Mouse (Mus musculus) monocyte, adult 5-6 weeks (primary cell): Measurements from ENCODE around the gene Prkrip1. TPM values are rescaled to one million over a fixed set of nuclear protein-coding genes. Genes with fewer than 3 reads are reported as not detected.
A peak's percentile ranks its signal among the peaks of the same experiment; 100 is the strongest.

ENCODE experiments used
- ATAC-seq: fragments of 153-309, 156-312 bp; replicated peaks from 2 replicates; pipeline ENCODE4 v1.8.0; 2017; ENCODE audit warnings: mild to moderate bottlenecking; ENCODE audit not compliant: low TSS enrichment, insufficient number of reproducible peaks, severe bottlenecking, poor library complexity, low FRiP score
- total RNA-seq: library from RNA; stranded (forward); fragments of 200-1000, 200-491, 200-594 nt; gene quantifications from 3 replicates; pipeline ENCODE4 v1.2.3, GENCODE M21; 2017

The Prkrip1 gene
- total RNA-seq, 1 experiment from 2014 or later = 11.6 TPM

DNA sequence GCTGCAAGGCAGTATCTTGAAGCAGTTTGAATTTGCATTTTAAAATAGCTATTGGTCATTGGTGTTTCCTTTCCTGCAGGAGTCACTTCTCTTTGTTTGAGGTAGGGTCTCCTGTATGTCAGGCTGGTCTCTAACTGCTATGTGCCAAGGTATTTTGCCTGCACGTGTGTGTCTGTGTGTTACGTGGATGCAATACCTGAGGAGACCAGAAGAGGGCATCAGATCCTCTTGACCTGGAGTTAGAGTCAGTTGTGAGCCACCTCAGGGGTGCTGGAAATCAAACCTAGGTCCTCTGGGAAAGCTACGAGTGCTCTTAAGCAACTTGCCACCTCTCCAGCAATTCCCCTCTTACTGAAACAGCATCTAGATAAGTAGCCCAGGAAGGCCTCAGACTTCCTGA, 16.4 kb upstream of the Prkrip1 start:
- ATAC-seq = no peak

DNA sequence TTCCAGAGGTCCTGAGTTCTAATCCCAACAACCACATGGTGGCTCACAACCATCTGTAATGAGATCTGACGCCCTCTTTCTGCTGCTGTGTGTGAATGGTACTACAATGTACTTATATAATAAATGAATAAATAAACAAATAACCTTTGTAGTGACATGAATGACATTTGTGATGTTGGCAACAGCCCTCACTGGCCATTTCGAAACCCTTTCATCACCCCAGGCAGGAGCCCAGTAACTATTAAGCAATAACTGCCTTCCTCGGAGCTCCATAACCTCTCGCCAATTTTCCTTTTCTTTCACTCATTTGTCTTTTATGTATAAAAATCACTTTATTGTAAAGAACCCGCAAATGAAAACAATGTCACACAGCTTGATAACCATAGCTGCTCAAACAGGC, 15.0 kb upstream of the Prkrip1 start:
- ATAC-seq = no peak

DNA sequence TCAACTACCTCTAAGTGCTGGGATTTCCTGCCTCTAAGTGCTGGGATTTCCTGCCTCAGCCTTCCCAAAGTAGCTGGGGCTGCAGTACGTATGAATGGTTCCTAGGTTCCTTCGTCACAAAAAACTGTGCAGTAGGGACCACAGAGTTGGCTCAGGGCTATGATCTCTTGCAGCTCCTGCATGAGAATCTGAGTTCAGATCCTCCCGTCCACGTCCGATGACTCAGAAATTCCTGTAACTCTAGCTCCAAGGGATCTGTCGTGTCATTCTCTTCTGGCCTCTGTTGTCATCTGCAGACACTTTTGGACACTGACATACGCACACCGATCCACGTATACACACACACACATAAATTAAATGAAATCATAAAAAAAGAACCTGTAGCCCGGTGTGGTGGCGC, 14.0 kb upstream of the Prkrip1 start:
- no peak for ATAC-seq

DNA sequence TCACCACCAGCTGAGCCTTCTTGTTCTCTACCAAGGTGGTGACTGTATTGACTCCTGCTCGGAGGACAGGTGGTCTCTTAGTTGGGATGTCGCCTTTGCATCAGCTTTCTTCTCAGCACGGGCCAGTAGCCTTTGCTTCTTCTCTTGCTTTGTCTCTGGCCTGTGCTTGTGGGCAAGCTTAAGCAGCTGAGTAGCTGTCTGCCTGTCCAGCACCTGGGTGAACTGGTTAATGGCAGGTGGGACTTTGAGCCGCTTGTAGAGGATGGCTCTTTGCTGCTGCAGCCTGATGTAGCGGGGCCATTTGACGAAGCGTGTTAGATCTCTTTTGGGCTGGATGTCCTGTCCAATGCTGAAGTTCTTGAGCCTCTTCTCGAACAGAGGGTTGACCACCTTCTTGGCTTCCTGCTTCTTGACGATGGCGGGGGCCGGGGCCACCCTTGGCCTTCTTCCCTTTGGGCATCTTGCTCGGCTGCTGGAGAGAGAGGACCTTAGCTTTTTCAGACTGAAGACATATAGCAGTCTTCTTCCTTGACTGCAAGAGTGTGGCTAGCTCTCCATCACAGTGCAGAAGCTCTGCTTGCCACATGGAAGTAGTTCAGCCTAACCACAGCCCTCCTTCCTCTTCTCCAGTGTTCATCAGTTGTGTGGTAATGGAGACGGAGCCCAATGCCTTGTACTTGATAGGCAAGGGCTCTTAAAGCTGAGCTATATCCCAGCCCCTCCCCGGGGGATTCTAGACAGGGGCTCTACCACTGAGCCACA, 12.8 kb upstream of the Prkrip1 start:
- ATAC-seq = peak; percentile 82

DNA sequence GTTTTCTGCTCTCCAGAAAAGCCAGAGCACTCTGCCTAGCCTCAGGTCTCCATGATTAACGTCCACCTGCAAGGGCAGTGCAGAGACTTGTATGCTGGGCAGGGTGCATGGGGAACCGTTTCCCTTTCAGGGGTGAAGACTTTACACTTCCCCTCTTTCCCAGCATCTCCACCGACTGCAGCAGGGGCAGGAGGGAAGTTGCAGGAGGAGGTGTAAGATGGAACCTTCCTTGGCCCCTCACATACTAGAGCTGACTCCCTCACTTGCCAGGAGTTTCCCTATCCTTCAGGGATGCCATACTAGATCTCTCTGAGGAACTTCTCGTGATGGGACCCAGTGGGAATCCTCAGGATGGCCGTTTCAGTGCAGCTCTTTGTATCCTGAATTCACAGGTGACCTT, 11.8 kb upstream of the Prkrip1 start:
- ATAC-seq = 0 out of 2 replicates have a peak, but pooled peaks have one; percentile 45

DNA sequence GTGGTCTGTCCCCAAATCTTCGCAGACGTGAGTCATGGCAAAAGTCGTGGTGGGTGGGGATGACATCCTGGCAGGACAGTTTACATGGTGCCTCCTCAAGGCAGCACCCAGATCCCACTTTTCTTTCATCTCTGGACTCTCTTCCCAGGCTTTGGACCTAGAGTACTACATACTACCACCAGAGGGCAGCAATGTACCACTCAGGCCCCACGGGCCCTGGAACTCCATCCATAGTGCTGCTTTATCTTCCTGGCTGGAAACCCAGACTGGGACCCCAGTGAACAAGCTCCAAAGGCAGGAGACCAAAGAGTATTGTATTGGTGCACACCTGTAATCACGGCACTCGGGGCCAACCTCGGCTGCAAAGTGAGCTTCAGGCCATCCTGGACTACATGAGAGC, 3.1 kb upstream of the Prkrip1 start:
- ATAC-seq = peak; percentile 46

DNA sequence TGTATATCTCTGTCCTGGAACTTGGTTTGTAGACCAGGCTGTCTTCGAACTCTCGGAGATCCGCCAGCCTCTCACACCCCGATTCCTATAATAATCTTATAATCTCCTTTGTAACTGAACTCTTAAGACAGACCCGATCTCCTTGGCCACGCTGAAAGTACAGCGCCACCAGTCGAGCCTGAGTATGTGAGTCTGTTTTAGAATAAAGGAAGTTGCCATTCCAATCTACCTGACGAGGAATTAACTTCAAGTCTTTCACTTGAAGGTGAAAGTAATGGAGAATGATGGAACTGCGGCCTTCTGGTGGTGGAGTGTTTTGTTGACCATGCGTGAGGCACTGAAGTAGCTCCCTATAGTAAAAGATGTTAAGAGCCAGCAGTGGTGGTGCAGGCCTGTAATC, 763 bp upstream of the Prkrip1 start:
- no peak for ATAC-seq

DNA sequence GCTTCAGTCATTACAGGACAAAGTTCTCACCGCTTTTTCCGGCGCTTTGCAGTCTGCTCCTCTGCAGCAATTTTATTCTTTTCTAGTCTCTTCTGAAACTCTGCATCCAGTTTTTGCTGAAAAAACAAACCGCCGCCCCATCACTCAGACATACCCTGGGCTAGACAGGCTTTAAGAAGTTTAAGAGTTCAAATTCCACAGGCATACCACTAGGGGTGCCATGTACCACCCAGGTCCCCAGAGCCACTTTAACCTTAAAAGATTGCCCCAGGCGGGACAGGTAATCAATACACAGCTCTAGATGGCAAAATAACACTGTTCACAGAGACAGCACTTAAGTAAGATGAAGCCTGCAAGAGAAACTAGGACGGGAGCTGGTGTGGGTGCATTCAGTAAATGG, 6.9 kb downstream of the Prkrip1 start:
- ATAC-seq = no peak

DNA sequence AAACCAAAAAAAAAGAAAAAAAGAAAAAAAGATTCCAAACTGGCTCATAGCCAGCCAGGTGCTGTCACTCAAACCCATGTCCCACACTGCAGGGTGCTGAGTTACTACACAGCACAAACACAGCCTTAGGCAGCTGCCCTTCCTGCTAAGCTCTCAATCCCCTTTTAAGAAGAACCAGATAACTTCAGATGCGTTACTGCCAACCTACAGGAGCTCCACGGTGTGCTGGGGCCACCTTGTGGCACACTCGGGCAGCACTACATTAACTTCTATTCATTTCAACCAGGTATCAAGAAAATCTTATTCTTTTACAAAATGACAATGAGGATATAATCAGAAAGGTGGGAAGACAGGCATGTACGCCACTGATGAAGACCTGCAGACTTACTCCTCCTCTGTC, 12.0 kb downstream of the Prkrip1 start:
- peak; percentile 89 for ATAC-seq

DNA sequence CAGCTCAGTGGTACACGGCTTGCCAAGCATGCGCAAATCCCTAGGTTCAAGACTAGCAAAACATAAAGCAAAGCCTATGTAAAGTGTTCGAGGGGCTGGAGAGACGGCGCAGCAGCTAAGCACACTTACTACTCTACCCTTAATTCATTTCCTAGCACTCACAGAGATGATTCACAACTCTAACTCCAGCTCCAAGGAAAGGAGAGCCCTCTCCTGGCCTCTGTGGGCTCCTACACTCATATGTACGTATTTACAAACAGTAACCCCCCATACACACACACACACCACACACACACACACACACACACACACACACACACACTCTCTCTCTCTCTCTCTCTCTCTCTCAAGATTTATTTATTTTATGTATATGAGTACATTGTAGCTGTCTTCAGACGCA, 15.0 kb downstream of the Prkrip1 start:
- ATAC-seq = no peak

DNA sequence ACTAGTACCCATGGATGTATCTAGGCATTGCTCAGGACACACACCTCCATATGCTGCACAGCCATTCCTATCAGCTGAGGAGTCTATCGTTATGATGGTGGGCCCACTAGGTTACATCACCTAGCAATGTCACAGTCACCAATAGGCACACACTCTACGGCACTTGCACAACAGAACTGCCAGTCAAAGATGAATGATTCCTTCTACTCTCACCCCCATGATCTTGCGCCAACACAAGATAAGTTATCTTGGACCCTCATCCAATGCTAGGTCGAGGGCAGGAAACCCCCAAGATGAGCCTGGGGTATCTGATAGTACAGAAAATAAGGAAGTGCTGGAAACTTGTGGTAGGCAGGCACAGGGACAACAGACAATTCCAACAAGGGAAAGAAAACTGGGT, 15.9 kb downstream of the Prkrip1 start:
- ATAC-seq = no peak

DNA sequence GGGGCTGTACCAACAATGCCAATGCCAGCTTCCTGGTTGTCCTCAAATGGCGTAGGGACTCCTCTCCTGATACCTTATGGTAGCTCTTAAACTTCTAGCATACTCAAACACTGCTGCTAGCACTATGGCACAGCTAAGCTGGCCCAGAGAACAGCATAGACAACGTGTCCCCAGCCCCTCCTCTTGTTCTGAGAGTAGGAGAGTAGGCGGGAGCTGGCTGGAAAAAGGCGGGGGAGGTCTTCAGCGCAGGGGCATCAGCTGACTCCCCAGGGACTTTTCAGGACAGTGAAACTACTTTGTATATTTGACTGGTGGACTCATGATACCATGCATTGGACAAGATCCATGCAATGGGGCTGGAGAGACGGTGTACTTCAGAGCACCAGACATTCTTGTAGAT, 16.7 kb downstream of the Prkrip1 start:
- ATAC-seq = no peak

DNA sequence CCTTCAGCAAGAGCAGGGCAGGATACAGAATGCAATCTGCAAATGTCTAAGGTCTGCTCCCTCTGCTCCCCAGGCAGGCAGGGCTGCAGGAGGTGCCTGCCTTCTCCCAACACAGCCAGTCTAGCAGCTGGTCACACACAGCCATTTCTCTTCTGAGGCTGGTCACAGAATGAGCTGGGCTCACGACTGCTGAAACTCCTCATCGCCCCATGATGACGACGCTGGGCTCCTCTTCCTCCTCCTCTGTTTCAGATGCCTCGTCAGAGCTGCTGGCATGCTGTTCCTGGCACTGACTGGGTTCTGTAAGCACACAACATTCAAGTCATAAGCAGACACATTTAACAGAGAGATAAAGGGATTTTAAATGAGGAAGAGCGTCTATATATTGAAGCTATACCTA, 17.6 kb downstream of the Prkrip1 start:
- no peak for ATAC-seq

DNA sequence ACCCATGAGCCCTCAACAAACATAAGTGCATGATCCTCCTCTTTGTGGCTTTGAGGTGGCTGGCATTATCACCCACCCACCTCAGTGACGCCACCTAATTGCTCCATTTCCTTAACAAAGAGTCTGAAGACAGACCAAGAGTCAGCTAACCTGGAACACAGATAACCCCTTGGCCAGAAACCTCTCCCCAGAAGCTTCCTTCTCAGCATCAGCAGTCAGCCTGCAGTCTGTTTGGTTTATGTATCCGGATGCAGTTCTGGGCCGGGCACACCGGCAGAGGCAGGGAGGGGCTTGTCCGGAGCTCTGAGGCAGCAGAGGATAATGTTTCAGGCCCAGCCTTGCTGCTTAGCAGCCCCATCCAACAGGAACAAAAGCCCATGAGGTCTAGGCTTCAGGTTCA, 19.2 kb downstream of the Prkrip1 start:
- peak; percentile 32; the same call in 1 of the 2 replicates for ATAC-seq

DNA sequence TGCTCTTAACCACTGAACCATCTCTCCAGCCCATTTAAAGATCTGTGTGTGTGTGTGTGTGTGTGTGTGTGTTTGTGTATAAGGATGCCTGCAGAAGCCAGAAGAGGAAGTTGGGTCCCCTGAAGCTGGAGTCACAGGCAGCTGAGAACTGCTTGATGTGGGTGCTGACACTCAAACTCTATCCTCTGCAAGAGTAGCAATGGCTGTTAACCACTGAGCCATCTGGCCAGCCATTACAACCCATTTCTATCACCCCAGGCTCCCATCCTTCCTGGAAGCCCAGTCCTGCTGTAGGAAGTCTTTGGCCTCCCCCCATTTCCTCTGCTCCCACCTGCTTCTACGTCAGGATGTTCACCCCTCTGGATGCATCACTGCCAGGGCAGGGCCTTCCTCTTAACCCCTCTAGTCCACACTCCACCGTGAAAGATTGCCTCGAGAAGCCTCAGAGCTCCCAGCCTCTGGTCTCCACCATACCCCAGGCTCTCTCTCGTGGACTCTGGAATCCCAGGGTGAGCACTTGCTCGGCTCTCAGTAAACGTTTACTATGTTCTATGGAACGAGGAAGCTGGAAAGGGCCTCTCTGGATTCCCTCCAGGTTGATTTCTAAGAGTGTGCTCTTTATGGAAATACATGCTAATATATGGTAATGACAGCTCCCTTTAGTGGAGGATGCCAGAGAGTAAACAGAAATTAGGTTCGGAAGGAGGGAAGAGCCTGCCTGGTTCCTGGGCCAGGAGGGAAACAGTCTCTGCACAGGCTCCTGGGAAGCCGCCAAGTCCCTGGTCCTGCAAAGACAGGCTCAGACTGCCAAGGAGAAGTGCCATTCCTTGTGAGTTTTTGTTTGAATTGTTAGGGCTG, 24.9 kb downstream of the Prkrip1 start:
- no peak for ATAC-seq

DNA sequence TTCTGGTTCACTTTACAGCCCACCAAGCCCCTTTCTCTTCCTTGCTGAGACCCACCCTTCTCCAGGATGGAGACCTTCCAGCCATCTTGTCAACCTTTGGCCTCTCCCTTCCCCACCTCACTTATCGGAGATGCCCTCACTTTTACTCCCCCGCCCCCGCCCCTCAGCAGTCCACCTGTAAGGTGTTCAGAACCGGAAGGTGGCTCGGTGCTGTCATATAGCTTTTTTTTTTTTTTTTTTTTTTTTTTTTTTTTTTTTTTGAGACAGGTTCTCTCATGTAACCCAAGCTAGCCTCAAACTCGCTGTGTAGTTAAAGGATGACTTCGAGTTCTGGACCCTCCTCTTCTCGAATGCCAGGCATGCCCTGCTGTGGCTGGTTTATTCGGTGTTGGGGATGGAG, 25.8 kb downstream of the Prkrip1 start:
- no peak for ATAC-seq

DNA sequence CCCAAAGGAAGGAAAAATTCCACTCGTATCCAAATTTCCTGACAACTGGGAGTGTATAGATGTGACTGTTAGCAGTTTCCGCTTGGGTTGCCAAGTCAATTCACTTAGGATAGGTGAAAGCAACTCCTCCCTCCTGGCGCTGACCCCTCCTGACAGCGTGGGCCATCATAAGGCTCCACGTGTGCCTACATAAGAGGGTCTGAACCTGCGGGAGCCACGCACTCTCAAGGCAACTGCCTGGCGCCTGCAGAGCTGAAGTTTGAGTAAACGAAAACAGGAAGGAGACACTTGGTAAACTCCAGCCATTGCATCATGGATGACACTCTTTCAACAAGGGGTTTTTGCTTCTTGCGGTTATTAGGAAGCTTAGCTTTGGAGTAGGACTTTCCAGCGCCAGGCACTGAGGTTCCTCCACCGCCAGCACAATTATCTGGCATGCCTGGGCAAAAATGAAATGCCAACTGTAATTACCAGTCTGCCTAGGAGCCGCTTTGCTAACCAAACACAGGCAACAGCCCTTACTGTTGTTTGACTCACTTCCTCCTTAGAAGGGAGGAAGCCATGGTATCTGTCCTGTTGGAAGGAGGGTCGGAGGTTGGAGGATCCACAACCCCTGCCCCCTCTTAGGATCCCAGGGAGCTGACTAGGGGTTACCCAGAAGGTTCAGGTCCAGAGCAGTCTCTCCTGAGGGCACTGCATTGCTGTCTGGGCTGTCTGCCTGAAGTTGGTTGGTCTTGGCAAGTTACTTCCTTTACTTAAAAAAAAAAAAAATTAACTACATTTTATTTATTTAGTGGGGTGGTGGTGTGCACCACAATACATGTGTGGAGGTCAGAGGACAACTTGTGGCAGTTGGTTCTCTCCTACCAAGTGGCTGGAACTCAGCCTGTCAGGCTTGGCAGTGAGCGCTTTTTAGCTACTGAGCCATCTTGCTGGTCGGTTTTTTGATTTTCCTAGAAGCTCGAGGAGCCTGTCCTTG, 27.1 kb downstream of the Prkrip1 start:
- ATAC-seq = peak; percentile 68

DNA sequence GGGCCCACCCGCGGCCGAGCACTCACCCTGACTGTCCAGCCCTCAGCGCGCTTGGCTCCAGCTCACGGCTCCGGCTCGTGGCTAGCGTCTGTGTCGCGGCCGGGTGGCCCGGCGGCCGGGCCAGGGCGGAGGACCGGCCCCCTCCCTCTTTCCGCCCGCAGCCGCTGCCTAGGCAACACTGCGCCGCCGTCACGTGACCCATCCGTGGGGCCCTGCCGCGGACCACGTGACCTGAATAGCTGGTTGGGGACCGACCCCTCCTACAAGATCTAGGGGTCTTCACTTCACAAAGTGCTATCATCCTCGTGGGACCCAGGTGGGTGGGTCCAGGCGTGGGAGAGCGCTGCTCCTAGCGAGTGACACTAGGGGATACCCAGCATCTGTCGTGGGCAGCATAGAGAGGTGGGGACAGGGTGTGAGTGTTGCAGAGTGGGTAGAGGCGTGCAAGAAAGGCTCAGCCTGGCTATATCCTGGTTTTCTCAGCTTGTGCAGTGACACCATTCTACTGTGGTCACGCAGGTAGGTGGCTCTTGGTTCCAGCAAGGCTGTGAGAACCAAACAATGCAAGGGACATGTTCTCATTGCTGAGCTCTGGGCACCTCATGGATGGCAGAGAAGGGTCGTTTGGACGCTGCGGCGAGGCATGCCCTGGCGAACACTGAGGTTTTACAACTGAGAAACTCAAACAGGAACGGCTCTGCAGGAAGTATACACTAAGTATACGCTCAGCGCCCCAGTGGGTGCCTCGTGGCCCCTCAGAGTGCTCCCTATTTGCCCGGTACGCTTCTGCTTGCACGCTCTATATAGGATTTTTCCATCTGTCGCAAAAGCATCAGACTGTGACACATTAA, 28.0 kb downstream of the Prkrip1 start, which contains the start of gene Orai2:
Gene Orai2, minus strand, starts transcription at position 202 of the 851 bp plus-strand sequence.
- ATAC-seq = peak; percentile 58
